Mouse (Mus musculus) bone marrow, adult 2 months (tissue): ENCODE measurements around the gene Rnf157.

Experiments used
- CTCF ChIP-seq: fragments of 200-500 bp; IDR thresholded peaks from 2 replicates; pipeline ENCODE4 v1.5.1; 2011; ENCODE audit warnings: low read length, control low read depth; ENCODE audit not compliant: control insufficient read depth, insufficient read depth
- POLR2A ChIP-seq: fragments of 200-500 bp; IDR thresholded peaks from 2 replicates; pipeline ENCODE4 v1.6.1; 2011; ENCODE audit warnings: low read depth, mild to moderate bottlenecking, control low read depth, low read length, borderline replicate concordance; ENCODE audit not compliant: control insufficient read depth

DNA sequence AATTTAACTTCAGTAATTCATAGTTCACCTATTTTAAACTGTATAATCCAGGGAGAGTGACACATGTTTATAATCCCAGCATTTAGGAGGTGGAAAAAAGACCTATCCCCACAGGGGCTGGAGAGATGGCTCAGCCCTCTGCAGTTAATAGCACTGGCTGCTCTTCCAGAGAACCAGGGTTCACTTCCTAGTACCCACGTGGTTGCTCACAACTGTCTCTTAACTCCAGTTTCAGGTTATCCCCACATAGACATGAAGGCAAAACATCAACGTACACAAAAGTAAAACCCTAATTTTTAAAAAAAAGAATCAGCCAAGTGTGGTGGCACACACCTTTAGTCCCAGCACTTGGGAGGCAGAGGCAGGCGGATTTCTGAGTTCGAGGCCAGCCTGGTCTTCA is 7.2 kb downstream of the Rnf157 start:
- TF ChIP-seq CTCF (no peak), POLR2A (no peak)
